Mouse (Mus musculus): ENCODE measurements around the gene Chn2. TPM values are rescaled to one million over a fixed set of nuclear protein-coding genes. Genes with fewer than 3 reads are reported as not detected.

Gene Chn2
- polyA plus RNA-seq, 1 experiment from 2014 or later: 13.3 TPM

DNA sequence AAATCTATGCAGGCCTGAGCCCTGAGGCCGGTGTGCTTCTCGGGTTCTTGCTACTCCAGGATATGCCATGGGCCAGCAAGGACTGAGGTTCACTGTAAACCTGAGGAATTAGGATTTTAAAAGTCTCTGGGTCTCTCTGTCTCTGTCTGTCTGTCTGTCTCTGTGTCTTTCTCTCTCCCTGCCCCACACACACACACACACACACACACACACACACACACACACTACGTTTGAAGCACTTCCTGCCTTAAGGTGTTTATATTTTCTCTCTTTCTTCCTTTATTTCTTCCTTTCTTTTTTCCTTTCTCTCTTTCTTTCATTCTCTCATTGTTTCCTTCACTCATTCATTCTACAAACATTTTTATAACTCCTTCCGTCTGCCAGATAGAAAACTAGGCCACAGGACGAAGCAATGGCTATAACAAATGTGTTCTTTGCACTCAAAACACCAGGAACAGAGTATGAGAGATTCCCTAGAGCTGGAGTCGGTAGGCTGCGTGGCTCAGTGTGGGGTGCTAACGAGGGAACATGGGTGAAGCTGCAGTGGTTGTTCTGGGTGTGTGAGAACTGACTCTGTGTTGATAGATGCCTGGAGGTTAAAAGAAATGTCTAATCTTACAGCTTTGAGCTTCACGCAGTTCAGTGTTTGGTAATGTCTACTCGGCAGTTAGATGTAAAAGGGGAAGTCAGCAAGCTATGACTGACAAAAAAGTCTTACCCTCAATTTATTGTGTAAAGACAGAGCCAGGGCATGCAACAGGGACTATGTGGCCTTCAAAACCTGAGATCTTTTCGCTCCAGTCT is 103.7 kb downstream of the Chn2 start:
- 72% methylated on average over 11 of the region's 11 CpGs for WGBS
- H3K27me3 ChIP-seq: no peaks in the 10 kb centered on the region
- no peak overlapping the region for H3K4me2 ChIP-seq (replicated peaks)
- no peak overlapping the region for H3K27ac ChIP-seq
- 0 out of 2 replicates have a peak, but pooled peaks cover 4% of the 10 kb centered on the region for H3K4me1 ChIP-seq
- no peak for ATAC-seq (ENCODE audit: insufficient number of reproducible peaks, insufficient read depth, low FRiP score, low TSS enrichment)
- H3K9ac ChIP-seq: no peak overlapping the region
- no peak overlapping the region for H3K4me3 ChIP-seq
- H3K9me3 ChIP-seq: no peaks in the 10 kb centered on the region
- H3K36me3 ChIP-seq: no peaks in the 10 kb centered on the region

GRCm38 (mm10) chr6:54143652-54143960 is 104.3 kb downstream of the Chn2 start:
- Histone ChIP-seq H3K9me3 (no peaks in the 10 kb centered on the region), H3K9ac (no peak overlapping the region), H3K27me3 (no peaks in the 10 kb centered on the region), H3K4me3 (no peak overlapping the region), H3K36me3 (no peaks in the 10 kb centered on the region), H3K4me1 (0 out of 2 replicates have a peak, but pooled peaks cover 4% of the 10 kb centered on the region), H3K4me2 (replicated peaks) (no peak overlapping the region), H3K27ac (no peak overlapping the region)
- WGBS: 71% methylated on average over 2 of the region's 2 CpGs
- no peak for ATAC-seq (ENCODE audit: insufficient number of reproducible peaks, insufficient read depth, low FRiP score, low TSS enrichment)

GRCm38 (mm10) chr6:54148844-54149526 is 109.6 kb downstream of the Chn2 start:
- H3K27me3 ChIP-seq: no peaks in the 10 kb centered on the region
- H3K4me1 ChIP-seq: 0 out of 2 replicates have a peak, but pooled peaks cover 5% of the 10 kb centered on the region
- H3K9me3 ChIP-seq: no peaks in the 10 kb centered on the region
- H3K4me2 ChIP-seq (replicated peaks): no peak overlapping the region
- H3K36me3 ChIP-seq: no peaks in the 10 kb centered on the region
- no peak overlapping the region for H3K9ac ChIP-seq
- H3K4me3 ChIP-seq: no peak overlapping the region
- WGBS: 56% methylated on average over 6 of the region's 6 CpGs
- no peak overlapping the region for H3K27ac ChIP-seq
- no peak for ATAC-seq (ENCODE audit: insufficient number of reproducible peaks, insufficient read depth, low FRiP score, low TSS enrichment)

DNA sequence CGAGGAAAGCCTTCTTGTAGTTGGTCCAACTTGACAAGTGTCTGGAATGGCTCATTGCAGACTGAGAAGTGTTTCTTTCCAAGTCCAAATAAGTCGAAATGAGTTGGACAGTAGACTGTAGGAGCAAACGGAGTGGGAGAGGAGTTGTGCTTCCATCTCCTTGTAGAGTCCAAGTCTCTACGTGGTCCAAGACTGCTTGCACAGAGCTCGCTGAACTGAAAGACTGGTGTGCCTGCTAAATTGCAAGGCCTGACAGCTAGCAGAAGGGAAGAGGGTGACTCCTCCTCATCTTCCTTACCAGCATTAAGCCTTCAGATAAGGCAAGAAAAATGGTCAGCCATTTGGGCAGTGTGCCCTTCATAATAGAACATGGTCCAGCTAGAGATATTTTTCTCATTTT is 111.5 kb downstream of the Chn2 start:
- Histone ChIP-seq H3K4me2 (replicated peaks) (no peak overlapping the region), H3K27me3 (no peaks in the 10 kb centered on the region), H3K9ac (no peak overlapping the region), H3K4me3 (no peak overlapping the region), H3K9me3 (no peaks in the 10 kb centered on the region), H3K36me3 (no peaks in the 10 kb centered on the region), H3K4me1 (0 out of 2 replicates have a peak, but pooled peaks cover 5% of the 10 kb centered on the region), H3K27ac (no peak overlapping the region)
- 76% methylated on average over 5 of the region's 5 CpGs for WGBS
- ATAC-seq (ENCODE audit: insufficient number of reproducible peaks, insufficient read depth, low FRiP score, low TSS enrichment): no peak

DNA sequence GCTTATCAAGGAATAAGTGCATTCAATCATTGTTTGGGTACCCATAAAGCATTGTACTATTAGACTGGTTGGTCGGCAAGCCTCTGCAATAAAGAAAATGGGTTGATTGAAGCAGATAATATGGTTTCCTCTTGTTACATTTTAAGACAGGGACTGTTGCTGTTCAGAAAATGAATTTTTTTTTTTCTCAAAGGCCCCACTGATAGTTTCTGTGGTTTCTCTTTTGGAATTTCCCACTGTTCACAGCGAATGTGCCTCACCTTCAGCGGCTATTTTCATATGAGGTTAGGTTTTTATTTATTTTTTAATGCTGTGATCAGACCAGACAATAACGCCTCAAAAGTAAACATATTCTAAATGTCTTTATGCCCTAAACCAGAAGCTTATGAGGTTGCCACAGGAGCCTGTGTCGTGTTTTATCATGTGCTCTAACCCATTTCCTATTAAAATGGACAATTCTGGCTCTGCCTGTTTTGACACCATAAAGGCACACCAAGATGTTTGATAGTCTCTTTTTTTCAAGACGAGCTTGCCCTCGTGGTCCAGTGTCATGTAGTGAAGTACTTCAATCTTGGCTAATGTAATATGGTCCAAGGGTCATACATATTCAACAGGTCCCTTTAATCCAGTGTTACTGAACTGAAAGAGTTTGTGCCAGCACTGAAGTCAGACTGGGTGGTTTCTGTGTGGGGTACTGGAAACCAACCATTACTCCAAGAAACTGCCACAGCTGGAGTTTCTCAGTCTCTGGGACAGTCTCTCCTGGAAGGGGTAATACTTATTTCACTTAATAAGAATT is 112.3 kb downstream of the Chn2 start:
- Histone ChIP-seq H3K36me3 (no peaks in the 10 kb centered on the region), H3K27me3 (no peaks in the 10 kb centered on the region), H3K4me1 (0 out of 2 replicates have a peak, but pooled peaks cover 5% of the 10 kb centered on the region), H3K4me2 (replicated peaks) (no peak overlapping the region), H3K9ac (no peak overlapping the region), H3K27ac (no peak overlapping the region), H3K9me3 (no peaks in the 10 kb centered on the region), H3K4me3 (no peak overlapping the region)
- 84% methylated on average over 7 of the region's 7 CpGs for WGBS
- ATAC-seq (ENCODE audit: insufficient number of reproducible peaks, insufficient read depth, low FRiP score, low TSS enrichment): no peak

- no peak overlapping the region for H3K27ac ChIP-seq
- H3K36me3 ChIP-seq: no peaks in the 10 kb centered on the region
- H3K4me2 ChIP-seq (replicated peaks): no peak overlapping the region
- H3K9ac ChIP-seq: no peak overlapping the region
- no peaks in the 10 kb centered on the region for H3K27me3 ChIP-seq
- no peak for ATAC-seq (ENCODE audit: insufficient number of reproducible peaks, insufficient read depth, low FRiP score, low TSS enrichment)
- WGBS: 90% methylated on average over 2 of the region's 2 CpGs
- no peak overlapping the region for H3K4me3 ChIP-seq
- no peaks in the 10 kb centered on the region for H3K4me1 ChIP-seq
- H3K9me3 ChIP-seq: no peaks in the 10 kb centered on the region
Observed at GRCm38 (mm10) chr6:54157097-54157496, 117.7 kb downstream of the Chn2 start.

GRCm38 (mm10) chr6:54158317-54158716 is 119.0 kb downstream of the Chn2 start:
- Histone ChIP-seq H3K9ac (no peak overlapping the region), H3K36me3 (no peaks in the 10 kb centered on the region), H3K27ac (no peak overlapping the region), H3K4me1 (no peaks in the 10 kb centered on the region), H3K9me3 (no peaks in the 10 kb centered on the region), H3K27me3 (no peaks in the 10 kb centered on the region), H3K4me3 (no peak overlapping the region), H3K4me2 (replicated peaks) (no peak overlapping the region)
- no peak for ATAC-seq (ENCODE audit: insufficient number of reproducible peaks, insufficient read depth, low FRiP score, low TSS enrichment)
- 29% methylated on average over 3 of the region's 3 CpGs for WGBS

DNA sequence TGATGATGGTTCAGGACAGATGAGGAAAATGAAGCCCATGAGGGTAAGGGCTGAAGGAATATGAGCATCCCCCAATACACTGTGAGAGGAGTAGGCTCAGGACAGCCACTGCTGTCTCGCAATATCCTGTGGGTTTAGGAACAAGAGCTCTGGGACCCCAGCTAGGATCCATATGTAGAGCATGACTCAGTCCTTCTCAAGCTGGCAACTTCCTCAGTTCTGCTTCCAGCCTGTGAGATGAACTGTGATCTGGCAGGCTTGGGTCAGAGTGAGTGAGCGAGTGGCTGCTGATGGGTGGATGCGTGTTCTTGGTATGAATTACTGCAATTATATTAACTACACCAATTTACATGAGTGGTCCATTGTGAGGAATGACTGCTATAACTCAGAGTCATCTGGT is 121.3 kb downstream of the Chn2 start:
- H3K4me1 ChIP-seq: no peaks in the 10 kb centered on the region
- 77% methylated on average over 3 of the region's 3 CpGs for WGBS
- no peak overlapping the region for H3K27ac ChIP-seq
- no peaks in the 10 kb centered on the region for H3K9me3 ChIP-seq
- no peak overlapping the region for H3K9ac ChIP-seq
- H3K27me3 ChIP-seq: no peaks in the 10 kb centered on the region
- no peaks in the 10 kb centered on the region for H3K36me3 ChIP-seq
- H3K4me2 ChIP-seq (replicated peaks): no peak overlapping the region
- no peak overlapping the region for H3K4me3 ChIP-seq
- ATAC-seq (ENCODE audit: insufficient number of reproducible peaks, insufficient read depth, low FRiP score, low TSS enrichment): no peak

DNA sequence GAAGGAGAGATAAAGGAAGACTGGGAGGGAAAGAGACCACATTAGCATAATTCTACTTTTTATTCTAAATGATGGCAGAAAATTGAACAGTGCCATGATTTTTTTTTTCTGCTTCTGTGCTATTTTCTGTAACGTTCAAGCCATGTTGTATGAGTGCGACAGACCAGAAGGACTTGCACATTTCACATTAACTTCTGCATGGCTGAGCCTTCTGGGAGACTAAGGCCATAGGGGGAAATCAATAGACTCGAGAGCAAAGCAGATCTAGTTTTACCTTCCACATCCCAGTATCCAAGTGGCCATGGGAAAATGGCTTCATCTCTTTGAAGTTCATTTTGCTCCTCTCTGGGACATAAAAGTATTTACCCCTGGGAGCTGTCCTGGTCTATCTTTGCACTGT is 121.9 kb downstream of the Chn2 start:
- Histone ChIP-seq H3K9ac (no peak overlapping the region), H3K36me3 (no peaks in the 10 kb centered on the region), H3K4me2 (replicated peaks) (no peak overlapping the region), H3K9me3 (no peaks in the 10 kb centered on the region), H3K27ac (no peak overlapping the region), H3K4me1 (no peaks in the 10 kb centered on the region), H3K27me3 (no peaks in the 10 kb centered on the region), H3K4me3 (no peak overlapping the region)
- no peak for ATAC-seq (ENCODE audit: insufficient number of reproducible peaks, insufficient read depth, low FRiP score, low TSS enrichment)
- WGBS: 84% methylated on average over 3 of the region's 3 CpGs

GRCm38 (mm10) chr6:54162321-54162720 is 123.0 kb downstream of the Chn2 start:
- 78% methylated on average over 5 of the region's 5 CpGs for WGBS
- no peaks in the 10 kb centered on the region for H3K4me1 ChIP-seq
- no peak for ATAC-seq (ENCODE audit: insufficient number of reproducible peaks, insufficient read depth, low FRiP score, low TSS enrichment)
- no peak overlapping the region for H3K4me3 ChIP-seq
- no peaks in the 10 kb centered on the region for H3K36me3 ChIP-seq
- H3K4me2 ChIP-seq (replicated peaks): no peak overlapping the region
- no peaks in the 10 kb centered on the region for H3K27me3 ChIP-seq
- no peaks in the 10 kb centered on the region for H3K9me3 ChIP-seq
- no peak overlapping the region for H3K27ac ChIP-seq
- H3K9ac ChIP-seq: no peak overlapping the region

- Histone ChIP-seq H3K27me3 (no peaks in the 10 kb centered on the region), H3K36me3 (no peaks in the 10 kb centered on the region), H3K27ac (no peak overlapping the region), H3K4me2 (replicated peaks) (no peak overlapping the region), H3K9me3 (no peaks in the 10 kb centered on the region), H3K9ac (no peak overlapping the region), H3K4me3 (no peak overlapping the region), H3K4me1 (no peaks in the 10 kb centered on the region)
- no peak for ATAC-seq (ENCODE audit: insufficient number of reproducible peaks, insufficient read depth, low FRiP score, low TSS enrichment)
- WGBS: 82% methylated on average over 9 of the region's 9 CpGs
Observed at GRCm38 (mm10) chr6:54162786-54163185, 123.4 kb downstream of the Chn2 start.

DNA sequence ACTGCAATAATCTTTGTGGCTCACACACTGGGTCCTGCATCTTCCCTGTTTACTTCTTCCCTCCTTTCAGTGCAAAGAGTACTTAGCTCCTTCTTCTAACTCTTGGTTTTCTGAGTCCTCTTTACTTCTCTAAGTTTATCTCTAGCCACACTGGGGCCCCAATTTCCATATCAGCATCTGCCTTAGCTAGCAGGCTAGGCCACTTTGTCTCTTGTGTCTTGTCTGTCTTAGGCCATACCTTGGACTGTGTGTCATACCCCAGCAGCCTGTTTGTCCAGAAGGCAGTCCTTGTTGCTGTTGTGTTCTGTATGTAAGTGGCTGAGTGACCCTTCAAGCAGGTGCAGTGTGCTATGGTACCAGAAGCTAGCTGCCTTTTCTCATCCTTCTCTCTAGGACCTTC is 124.3 kb downstream of the Chn2 start:
- Histone ChIP-seq H3K4me3 (no peak overlapping the region), H3K9me3 (no peaks in the 10 kb centered on the region), H3K36me3 (no peaks in the 10 kb centered on the region), H3K9ac (no peak overlapping the region), H3K4me1 (no peaks in the 10 kb centered on the region), H3K4me2 (replicated peaks) (no peak overlapping the region), H3K27me3 (no peaks in the 10 kb centered on the region), H3K27ac (no peak overlapping the region)
- no peak for ATAC-seq (ENCODE audit: insufficient number of reproducible peaks, insufficient read depth, low FRiP score, low TSS enrichment)

Measured in embryonic facial prominence, embryonic 12.5 days (tissue).